Mouse (Mus musculus) kidney, adult 8-10 months (tissue): ENCODE data around the gene Eaf2.

Source experiments
- DNase-seq, 2 experiments: peaks; one replicate each; pipeline ENCODE4 v3.0.0; 2022

Gene Eaf2

DNA sequence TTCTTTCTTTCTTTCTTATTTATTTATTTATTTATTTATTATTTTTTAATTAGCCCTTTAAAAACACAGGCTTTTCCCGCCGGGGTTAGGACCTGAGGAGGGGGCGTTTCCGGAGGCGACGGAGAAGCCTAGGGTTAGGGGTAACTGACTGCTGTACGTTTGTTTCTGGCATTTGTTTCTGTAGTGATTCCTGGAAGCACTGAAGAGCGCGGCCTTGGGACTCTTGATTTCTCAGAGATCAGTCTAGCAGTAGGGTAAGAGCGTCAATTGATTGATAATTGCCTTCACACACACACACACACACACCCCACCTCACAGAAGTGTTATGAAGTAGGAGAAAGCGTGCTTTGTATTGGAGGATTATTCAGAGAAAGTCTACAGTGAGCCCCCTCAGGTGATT, 46.0 kb downstream of the Eaf2 start:
- no peak for DNase-seq

DNA sequence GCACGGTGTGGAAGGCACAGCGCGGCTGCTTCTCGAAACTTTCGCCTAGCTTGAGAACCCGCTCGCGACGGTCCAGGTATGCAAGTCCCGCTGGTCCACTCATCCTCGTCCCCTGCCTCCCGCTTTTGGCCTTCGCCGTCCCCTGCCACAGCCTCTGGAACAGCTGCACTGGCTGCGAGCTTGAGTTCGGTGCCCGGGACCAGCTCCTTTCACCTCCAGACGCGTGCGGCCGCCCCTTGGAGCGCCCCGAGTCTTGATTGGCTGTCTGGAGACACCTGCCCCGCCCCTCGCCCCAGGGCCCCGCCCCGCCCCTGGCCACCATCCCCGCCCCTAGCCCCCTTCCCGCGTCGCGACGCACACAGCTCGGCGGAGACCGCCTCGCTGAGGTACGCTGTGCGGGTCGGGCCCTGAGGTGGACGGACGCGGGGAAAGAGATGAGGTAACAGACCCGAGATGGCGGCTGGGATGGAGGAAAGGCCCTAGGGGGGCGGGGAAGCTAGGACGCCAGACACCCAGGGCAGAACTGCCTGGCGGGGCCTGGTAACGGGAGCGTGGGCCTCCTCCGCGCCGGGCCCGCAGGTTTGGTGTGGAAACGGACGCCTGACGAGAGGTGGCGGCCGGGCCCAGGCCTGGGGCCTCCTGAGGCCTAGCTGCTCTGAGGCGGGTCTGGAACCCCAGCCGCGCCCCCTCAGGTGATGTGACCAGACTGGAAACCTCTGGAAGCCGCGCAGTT, 46.6 kb downstream of the Eaf2 start, which contains the start of gene Iqcb1:
Gene Iqcb1 (plus strand): TSS at position 332 of the 733 bp plus-strand sequence.
- peak; percentile 80 to 85 for DNase-seq

DNA sequence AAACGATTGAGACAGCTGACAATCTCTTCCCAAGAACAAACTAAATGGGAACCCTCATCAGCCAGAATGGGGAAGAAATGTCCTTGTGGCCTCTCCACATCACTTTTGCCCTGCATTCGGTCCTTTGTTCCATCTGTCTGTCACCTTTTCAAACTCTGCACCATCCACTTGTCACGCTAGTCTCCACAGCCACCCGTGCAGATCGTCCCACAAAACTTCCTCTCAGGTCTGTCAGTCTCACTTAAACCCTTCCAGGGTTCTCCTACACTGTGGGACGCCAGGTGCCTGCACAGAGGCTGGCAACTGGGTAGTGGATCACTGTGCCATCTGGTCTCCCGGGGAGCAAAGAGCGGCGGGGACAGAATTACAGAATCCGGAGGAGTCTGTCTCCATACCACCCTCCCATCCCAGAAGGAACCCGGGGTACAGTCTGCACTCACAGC, 47.2 kb downstream of the Eaf2 start:
- DNase-seq = no peak

DNA sequence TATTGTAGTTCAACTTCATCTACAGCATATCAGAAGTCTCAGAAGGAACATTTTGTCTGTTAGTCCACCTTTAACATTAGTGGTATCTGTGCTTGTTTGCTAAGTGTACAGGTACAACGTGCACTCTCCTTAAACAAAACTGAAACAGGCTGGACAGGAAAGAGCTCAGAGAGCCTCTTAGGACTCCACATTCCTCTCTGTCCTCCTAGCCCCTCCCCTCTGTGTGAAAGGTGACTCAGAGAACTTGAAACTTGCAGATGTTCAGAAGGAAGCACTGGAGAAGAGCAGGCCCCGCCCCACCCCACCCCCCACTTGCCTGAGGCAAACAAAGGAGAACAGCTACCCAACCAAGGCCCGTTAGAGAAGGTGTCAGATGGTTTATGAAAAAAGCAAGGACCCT, 53.3 kb downstream of the Eaf2 start:
- DNase-seq = no peak

DNA sequence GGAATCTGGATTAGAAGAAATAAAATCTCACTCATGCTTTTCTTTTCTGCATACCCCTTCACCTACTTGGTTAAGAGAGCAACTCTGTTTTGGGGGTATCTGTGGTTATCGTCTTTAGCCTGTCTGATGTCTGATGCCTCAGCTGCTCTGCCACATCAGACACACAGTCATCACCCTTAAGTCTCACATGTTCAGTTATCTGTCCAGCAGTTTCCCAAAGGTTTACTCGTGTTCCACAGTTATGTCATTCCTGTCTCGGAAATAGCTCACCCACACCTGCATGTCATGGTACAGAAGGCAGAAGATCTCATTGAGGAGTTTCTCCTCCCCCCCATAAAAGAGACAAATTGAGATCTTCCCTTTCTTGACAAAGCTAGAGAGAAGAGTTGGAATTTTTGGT, 54.1 kb downstream of the Eaf2 start:
- no peak for DNase-seq

DNA sequence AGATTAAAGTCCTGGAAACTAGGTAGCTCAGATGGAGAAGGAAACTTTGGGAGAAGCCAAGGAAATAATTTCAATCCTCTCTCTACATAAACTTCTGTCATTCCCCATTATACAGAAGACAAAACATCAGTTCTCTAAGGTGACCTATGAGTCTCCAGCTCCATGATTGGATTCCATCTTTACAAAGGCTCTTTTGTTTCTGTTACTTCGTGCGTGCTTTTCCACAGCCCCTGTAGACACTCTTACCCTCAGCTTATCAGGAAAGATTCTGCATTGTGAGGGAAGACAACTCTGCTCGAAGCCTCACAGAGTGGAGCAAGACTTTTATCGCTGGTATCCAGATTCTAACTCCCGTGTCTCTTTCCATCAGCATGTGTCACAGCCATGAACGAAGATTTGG, 54.8 kb downstream of the Eaf2 start:
- DNase-seq = no peak

DNA sequence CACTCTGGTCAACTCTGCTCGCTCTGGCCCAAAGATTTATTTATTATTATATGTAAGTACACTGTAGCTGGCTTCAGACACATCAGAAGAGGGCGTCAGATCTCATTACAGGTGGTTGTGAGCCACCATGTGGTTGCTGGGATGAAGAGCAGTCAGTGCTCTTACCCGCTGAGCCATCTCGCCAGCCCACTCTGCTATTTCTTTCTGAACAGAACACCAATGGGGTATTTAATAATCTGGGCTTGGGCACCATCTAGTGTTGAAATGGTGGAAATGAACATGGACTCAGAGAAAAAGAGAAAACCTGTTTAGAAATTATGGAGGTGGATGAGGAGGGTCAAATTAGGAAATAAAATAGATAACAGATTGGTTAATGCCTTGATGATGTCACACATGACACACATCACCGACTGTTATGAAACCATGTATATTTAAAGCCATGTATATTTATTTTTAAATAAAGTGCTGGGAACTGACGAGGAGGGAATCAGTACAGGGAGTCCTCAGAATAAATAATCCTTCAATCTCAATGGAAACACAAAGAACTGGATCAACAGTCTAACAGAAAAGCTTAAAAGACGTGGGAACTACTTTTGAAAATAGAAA, 57.4 kb downstream of the Eaf2 start:
- peak; percentile 85 to 86 for DNase-seq

DNA sequence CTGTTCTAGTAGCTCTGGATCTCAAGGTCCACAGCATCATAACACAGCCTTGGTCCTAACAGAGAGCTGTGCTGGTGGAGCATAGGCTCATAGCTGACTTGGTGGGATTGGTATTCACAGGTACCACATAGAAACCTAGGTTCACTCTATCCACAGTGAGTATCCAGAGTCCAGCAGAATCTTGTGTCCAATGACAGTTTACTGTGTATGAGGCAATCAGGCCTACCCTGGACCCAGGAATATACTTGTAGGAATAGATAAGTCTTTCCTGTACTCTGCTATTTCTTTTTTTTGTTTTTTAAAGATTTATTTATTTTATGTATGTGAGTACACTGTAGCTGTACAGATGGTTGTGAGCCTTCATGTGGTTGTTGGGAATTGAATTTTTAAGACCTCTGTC, 57.9 kb downstream of the Eaf2 start:
- no peak for DNase-seq

DNA sequence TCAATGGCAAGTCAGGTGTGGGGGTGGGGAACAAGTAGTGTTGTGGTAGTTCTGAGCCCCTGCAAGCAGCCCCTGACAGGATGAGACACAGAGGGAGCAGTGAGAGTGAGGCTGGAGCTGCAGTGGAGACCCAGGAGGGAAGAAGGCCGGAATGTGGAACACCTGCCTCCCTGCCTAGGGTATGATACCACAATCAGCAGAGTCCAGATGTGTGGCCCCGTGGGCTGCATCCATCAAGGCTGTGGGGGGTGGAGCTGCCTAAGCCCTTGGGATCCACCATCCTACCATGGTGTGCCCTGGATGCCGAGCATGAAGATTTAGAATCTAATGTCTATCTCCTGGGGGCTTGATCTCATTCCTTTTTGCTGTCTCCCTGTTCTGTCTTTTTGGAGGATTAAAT, 61.1 kb downstream of the Eaf2 start:
- no peak for DNase-seq

DNA sequence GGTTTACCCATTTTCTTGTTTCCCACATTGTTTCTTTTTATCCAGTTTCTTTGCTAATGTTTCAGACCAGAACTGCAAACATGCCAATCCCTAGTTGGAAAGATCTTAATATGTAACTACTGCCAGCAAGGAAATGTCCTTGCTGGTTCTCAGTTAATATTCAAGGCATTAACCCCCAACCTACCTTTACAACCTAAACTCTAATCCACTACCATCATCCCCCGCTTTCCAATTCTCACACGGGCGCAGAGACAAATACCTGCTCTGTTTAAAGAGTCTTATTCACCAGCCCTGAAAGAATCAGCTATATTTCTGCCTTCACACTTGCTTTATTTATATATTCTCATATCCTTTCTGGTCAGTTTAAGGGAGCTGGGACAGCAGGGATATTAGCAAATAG, 66.2 kb downstream of the Eaf2 start:
- DNase-seq = peak; percentile 46 to 71

DNA sequence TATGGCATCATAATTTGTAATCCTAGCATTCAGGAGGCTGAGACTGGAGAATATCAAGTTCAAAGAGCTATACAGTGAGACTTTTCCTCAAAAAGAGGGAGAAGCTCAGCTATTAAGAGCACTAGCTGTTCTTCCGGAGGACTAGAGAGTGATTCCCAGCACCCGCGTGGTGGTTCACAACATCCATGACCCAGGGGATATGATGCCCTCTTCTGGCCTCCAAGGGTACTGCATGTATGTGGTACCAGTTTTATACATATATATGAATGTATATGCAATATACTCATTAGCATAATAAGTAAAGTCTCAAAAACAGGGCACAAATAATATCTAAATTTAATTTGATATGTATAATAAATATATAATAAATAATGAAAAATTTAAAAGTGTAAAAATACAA, 72.4 kb downstream of the Eaf2 start:
- no peak for DNase-seq

DNA sequence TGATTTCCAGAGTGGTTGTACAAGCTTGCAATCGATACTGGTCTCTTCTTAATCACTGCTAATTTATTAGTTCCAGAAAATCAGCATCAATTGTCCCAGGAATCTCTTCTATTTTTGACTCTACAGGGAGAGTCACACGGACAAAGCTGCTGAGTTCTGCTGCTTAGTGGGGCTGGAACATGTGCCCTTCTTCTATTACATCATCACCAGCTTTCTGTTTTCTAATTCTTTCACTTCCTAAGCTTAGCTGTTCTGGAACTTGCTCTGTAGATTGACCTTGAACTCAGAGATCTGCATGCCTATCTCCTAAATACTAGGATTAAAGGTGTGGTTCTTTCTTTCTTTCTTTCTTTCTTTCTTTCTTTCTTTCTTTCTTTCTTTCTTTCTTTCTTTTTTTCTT, 76.5 kb downstream of the Eaf2 start:
- DNase-seq = no peak

DNA sequence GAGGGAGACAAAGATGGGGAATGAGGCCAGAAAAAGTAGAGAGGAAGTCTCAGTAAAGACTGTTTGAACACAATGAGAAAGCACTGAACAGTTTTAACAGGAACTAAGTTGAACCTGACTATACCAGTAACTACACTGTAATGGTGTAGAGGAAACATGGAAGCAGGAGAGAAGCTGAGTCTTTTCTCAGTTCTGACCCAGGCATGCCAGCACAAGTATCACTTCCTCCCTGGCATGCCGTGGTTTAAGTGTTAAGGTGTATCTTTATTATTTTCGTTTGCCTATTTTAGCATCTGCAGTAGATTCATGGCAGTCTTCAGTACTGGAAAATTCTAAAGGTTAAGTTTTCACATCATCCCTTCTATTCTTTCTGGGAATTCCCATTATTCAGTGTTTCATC, 79.8 kb downstream of the Eaf2 start:
- no peak for DNase-seq

DNA sequence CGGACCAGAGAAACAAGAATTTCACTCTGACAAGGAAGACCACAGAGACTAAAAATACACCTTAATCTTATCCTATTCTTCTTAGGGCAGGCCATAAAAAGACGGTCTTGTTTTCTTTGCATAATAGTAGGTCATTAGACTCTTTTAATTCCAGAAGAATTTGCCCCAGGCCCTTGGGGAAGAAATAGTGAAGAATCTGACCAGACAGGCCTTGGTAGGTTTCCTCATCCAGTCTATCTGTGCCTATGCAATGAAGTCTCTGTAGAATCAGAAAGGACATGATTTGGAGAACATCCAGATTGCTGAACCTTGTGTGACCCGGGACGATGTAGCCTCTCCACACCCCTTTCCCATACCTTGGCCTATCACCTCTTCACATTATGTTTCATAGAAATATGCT, 84.6 kb downstream of the Eaf2 start:
- DNase-seq = no peak

DNA sequence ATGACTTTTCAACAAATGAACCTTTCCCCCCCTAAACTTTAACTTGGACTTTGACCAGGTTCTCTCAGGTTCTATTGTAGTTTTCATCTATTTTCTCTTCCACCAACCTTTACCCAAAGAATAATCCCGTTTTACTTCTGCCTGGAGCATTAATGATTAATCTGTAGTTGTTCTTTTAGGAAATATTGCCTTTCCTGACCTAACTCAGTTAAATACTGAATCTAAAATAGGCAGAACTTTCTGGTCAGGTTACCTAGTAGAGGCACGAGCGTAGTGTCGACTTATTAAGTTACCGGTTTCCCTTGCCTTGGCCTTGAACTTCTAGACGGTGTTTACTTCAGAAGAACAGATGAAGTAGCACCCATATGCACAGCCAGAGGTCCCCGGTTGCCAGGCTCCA, 88.3 kb downstream of the Eaf2 start:
- DNase-seq = peak; percentile 40 to 69

DNA sequence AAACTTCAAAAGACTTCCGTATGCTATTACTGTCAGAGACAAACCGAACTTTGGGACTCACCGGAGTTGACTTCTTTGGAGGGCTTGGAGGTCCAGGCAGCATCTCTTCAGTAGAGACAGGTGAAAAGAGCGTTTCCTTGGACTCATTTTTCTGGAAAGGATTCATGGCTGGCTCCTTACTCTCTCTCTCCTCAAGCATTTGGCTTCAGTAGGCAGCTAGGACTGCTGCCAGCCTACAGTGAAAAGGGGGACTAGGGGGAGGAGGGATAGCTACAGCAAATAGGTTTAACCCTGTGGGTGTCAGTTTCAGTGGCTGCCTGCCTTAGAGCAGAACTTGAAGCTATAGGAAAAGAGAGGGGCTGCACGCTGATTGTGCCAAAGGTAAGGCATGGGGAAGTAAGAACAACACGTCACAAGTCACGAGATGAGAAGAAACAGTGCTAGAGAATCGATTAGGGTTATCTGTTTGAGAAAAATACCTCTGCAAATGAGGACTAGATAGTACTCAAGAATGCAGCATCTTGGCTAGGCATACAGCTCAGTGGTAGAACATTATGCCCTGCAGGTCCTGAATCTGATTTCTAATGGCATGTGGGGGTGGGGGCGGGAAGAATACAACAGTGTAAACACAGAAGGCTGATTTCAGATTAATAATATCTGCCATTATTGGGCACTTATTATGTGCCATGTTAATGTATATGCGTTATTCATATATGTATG, 90.0 kb downstream of the Eaf2 start, which contains the start of gene Slc15a2:
Gene Slc15a2 (minus strand): TSS at position 369 of the 720 bp plus-strand sequence.
- peak; percentile 36 to 40 for DNase-seq

DNA sequence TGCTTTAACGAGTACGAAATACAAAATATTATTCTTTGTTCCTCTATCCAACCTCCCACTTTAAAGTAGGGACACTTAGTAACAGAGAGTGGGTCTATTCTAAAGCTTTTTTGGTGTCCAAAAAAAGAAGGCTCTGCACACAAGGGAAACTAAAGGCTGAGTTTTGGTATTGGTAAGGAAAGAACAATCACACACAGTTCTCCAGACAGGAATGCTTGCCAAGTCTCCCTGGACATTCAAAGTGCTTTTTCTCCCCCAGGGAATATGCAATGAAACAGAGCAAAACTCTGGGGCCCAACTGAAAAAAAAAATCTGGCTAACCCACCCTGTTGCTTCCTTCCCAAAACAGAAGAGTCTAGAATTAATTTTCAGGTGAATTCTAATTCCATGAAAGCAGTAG, 90.7 kb downstream of the Eaf2 start:
- no peak for DNase-seq

DNA sequence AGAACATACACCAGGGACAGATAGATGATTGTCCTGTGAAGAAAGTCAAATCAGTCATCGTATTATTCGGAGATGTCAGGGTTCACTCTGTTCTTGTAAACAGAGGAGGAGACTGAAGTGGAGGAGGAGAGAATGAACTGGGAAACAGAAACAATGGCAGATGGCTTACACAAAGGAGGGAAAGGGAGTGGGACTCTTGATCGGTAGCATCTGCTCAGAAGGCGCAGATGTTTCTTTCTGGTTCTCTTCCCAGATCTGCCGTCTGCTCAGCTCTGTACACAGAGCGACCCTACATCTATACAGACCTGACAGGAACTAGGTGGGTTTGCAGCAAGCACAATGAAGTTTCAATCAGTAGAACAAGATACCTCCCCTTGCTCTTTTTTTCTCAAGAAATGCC, 99.1 kb downstream of the Eaf2 start:
- no peak for DNase-seq

DNA sequence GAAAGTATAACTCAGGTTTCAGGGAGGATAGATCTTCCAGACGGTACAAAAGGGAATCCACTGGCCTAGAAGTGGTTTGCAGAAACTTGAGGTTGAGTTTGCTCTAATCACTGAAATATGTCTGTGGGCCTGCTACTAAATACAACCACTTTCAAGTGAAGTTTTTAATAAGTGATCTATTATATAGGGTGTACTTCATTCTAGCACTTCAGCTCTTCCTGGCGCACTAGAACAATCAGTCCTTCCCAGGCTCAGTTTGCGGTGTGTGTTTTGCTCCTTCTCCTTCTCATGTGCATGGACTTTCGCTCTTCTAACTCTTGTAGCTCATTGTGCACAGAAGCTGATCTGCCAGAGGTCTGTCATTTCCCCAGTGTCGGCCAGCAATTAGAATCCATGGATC, 101.8 kb downstream of the Eaf2 start:
- DNase-seq = no peak

DNA sequence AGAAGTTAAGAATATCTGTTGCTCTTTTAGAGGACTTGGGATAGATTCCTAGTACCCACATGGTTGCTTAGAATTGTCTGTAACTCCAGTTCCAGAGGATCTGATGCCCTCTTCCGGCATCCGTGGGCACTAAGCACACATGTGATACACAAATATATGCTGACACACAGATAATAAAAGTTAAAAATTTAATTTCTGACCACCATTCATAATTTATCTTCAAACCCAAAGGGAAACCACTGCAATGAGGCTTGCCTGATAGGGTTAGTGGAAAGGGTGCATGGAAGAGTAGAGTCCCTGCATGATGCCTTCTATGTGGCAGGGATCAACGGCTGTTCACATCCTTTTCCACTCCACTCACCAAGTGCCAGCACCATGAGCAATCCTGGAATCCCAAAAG, 103.1 kb downstream of the Eaf2 start:
- DNase-seq = no peak

DNA sequence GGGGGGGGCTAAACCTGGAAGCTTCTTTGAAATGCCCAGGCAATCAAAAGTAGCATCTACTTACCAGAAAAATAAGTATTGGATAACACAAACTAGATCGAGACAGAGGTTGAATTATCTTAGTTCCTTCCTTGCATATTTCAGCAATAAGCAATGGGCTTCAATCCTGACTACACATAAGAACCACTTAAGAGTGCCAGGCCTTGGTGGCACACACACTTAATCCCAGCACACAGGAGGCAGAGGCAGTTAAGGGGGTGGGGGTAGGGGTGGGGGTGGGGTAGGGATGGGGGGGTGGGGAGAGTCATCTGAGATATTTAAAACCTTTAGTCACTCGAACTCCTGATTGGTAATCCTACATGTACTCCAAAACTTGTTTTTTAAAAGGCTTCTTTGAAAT, 103.6 kb downstream of the Eaf2 start:
- DNase-seq = no peak

DNA sequence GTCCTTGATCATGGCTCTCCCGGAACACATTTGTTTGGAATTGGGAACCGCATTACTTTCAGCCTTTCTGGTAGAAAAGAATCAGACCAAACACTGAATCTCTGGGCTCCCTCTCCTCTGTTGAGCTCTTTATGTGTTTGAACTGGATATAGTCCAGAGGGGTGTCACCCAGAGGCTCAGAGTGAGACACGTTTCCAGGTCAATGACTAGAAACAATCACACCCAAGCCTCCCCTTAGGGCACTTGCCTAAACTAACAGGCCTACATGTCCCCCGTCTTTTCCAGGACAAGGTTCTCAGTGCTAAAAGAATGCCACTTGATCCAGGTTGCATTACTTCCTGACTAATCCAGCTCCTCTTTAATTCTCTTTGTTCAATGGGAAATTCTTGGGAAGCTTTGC, 104.0 kb downstream of the Eaf2 start:
- no peak for DNase-seq

DNA sequence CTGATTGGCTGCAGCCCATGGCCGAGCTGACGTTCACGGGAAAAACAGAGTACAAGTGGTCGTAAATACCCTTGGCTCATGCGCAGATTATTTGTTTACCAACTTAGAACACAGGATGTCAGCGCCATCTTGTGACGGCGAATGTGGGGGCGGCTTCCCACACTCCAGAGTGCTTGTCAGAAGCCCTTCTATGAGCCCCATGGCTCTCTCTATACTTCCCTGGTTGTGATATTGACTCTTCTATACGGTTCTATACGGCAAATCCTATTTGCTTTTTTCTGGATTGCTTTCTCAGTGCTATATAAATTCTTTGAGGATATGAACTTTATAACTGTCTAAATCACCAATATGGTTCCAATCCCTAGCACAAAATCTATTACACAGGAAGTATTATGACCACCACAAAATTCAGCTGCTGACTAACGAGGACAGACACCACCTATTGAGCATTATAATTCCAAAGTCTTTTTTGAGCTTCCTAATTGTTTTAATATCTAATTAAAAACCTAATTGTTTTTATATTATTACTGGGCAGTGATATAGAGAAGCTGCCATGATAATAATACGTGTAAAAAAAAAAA, 104.5 kb downstream of the Eaf2 start:
- peak in 1 of 2 experiments; percentile 34 for DNase-seq

DNA sequence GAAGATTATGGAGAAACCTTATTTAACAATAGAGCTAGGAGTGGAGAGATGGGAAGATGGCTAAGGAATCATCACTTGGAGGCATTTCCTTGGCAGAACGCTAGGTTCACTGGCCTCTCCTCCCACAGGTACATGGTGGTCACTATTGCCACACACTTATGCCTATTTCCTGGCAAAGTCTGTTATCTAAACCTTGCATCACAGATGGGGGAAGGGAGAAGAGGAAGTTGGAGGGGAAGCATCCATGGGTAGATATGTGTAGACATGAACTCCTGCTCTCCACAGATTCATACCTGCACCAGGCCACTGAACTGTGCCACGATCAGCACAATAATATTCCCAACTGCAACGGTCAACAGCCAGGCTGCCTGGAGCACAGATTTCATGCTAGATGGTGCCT, 122.8 kb downstream of the Eaf2 start:
- no peak for DNase-seq
